Mouse (Mus musculus): Measurements from ENCODE around the gene Otulin.

GRCm38 (mm10) chr15:27564106-27565100 lies 66.1 kb downstream of the Otulin start:
- no peak for TF ChIP-seq USF1 (IDR thresholded peaks at IDR 0.05; ENCODE audit: low read depth, low read length)
- TF ChIP-seq CTCF (conservative IDR thresholded peaks at IDR 0.05 in 1 of 2, IDR thresholded peaks at IDR 0.05 in 1 of 2; ENCODE audit: low read depth in 2 of 2, low read length in 2 of 2): no peak
